Mouse (Mus musculus): Measurements from ENCODE around the gene Gys1. TPM values are rescaled to one million over a fixed set of nuclear protein-coding genes. Genes with fewer than 3 reads are reported as not detected.
"Not testable (repeated sequence)": the region's sequence is repeated elsewhere in the genome, so short reads cannot be mapped to it uniquely, and the experiment has no call there.

Gene Gys1
- polyA plus RNA-seq, 1 experiment from 2014 or later, result 37.0 TPM

DNA sequence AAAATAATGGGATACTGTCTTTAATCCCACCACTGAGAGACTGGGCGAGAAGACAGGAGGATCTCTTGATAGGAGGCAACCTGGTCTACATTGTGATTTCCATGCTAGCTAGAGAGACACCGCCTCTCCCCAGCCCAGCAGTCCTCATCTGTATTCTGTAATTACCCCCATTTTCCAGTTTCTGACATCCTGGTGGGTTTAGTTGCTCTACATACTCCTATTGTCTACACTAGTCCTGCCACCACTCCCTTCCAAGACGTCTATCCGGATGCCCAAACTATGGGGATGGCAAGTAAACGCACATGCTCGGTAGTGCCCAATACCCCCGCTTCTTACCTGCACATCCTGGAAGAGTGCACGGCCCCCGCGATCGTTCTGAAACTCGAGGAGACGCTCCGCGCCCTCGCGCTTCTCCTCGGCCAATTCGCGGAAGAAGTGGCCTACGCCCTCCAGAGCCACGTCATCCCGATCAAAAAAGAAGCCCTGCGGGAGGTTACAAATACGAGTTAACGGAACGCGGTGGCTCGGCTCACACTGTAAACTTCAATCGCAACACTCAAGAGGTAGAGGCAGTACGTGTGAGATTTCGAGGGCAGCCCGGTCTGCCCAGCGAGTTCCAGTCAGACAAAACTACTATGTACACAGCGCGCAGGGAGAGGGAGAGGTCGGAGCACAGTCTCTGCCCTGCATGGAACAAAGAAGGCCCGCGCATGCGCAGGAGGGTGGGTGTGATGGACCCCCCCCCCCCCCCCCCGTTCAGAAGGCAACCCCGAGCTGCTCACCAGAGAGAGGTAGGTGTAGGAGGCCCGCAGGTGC, 24.3 kb downstream of the Gys1 start:
- Histone ChIP-seq H3K4me3 (ENCODE audit: low read depth, low read length) (peak overlapping the region; percentile 82), H3K27me3 (ENCODE audit: control insufficient read depth, insufficient read depth, low read length) (no peaks in the 10 kb centered on the region), H3K27ac (ENCODE audit: low read depth, low read length) (peak overlapping the region; percentile 89), H3K9ac (ENCODE audit: low read length) (peak overlapping the region; percentile 92), H3K4me2 (ENCODE audit: low read depth, low read length, severe bottlenecking) (peak overlapping the region; percentile 81), H3K36me3 (ENCODE audit: control insufficient read depth, insufficient read depth, low read length) (peaks cover 8% of the 10 kb centered on the region; the same call in 1 of the 2 replicates), H3K4me1 (replicated peaks; ENCODE audit: control insufficient read depth, insufficient read depth, low read length) (peaks cover 10% of the 10 kb centered on the region; the same call in 1 of the 2 replicates), H3K9me3 (ENCODE audit: control insufficient read depth, low read length) (no peaks in the 10 kb centered on the region)
- ATAC-seq (replicated peaks; ENCODE audit: low FRiP score) (peak; percentile 74), DNase-seq (ENCODE audit: low spot score) (peak; percentile 94)
- under 1% methylated on average over 42 of the region's 43 CpGs for WGBS

DNA sequence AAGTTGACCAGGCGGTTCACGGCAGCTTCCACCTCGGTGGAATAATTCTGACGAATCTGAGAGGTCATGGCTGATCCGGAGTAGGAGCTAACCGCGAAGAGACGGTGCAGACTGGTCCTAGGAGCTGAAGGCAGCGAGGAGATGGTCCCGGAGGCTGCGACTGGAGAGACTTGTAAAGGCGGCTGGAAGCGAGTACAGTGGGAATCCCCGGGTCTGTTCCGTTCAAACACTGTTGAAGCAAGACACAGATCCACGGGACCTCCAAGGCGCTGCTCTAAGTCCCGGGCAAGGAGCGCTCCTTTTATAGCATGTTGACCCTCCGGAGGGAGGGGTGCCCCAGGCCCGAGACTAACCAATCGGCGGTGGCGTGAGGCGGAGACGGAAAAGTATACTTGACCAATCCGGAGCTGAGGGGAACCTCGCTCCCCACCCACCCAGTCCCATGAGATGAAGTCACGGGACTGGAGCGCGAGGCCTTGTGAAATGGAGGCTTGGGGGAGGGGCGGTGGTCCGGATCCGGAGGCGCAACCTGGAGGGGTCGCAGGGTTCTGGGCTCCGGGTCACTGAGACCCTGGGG, 25.0 kb downstream of the Gys1 start, which contains the start of gene Ftl1:
TSS of gene Ftl1 (minus strand) at position 321 of the 577 bp plus-strand sequence.
- not testable (repeated sequence) for H3K9me3 ChIP-seq (ENCODE audit: control insufficient read depth, low read length); H3K4me1 ChIP-seq (replicated peaks; ENCODE audit: control insufficient read depth, insufficient read depth, low read length); H3K27me3 ChIP-seq (ENCODE audit: control insufficient read depth, insufficient read depth, low read length); H3K36me3 ChIP-seq (ENCODE audit: control insufficient read depth, insufficient read depth, low read length)
- WGBS, result under 1% methylated on average over 28 of the region's 37 CpGs
- DNase-seq (ENCODE audit: low spot score) (peak; percentile 99), ATAC-seq (replicated peaks; ENCODE audit: low FRiP score) (peak; percentile 97)
- peak within 1 kb of the TSS; percentile 81 for H3K4me2 ChIP-seq (ENCODE audit: low read depth, low read length, severe bottlenecking)
- peak within 1 kb of the TSS; percentile 82 for H3K4me3 ChIP-seq (ENCODE audit: low read depth, low read length)
- peak within 1 kb of the TSS; percentile 89 for H3K27ac ChIP-seq (ENCODE audit: low read depth, low read length)
- H3K9ac ChIP-seq (ENCODE audit: low read length), result peak within 1 kb of the TSS; percentile 92

DNA sequence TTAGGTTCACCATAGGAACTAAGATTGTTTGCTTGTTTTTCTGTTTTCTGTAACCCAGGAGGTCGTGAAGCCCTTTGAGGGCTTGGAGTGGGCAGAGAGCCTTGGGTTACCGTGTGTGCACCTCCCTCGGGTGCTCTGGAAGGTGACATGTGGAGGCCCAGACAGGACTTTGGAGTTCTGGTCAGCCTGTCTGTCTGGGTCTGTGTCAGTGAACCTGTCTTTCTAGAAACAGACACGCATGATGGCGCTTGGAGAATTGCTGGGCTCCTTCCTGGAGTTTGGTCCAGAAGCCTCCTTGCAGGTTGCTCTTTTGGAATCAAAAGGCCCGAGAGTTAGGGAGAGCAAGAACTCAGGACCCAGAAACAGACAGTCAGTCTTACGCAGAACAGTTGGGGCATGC, 25.7 kb downstream of the Gys1 start:
- DNase-seq (ENCODE audit: low spot score) (no peak), ATAC-seq (replicated peaks; ENCODE audit: low FRiP score) (no peak)
- peak overlapping the region; percentile 40 for H3K9ac ChIP-seq (ENCODE audit: low read length)
- no peaks in the 10 kb centered on the region for H3K27me3 ChIP-seq (ENCODE audit: control insufficient read depth, insufficient read depth, low read length)
- H3K9me3 ChIP-seq (ENCODE audit: control insufficient read depth, low read length), result no peaks in the 10 kb centered on the region
- H3K4me3 ChIP-seq (ENCODE audit: low read depth, low read length), result peak overlapping the region; percentile 82
- peaks cover 10% of the 10 kb centered on the region; the same call in 1 of the 2 replicates for H3K4me1 ChIP-seq (replicated peaks; ENCODE audit: control insufficient read depth, insufficient read depth, low read length)
- WGBS, result 73% methylated on average over 7 of the region's 7 CpGs
- peaks cover 10% of the 10 kb centered on the region; the same call in 1 of the 2 replicates for H3K36me3 ChIP-seq (ENCODE audit: control insufficient read depth, insufficient read depth, low read length)
- H3K4me2 ChIP-seq (ENCODE audit: low read depth, low read length, severe bottlenecking), result peak overlapping the region; percentile 43
- H3K27ac ChIP-seq (ENCODE audit: low read depth, low read length), result peak overlapping the region; percentile 57

DNA sequence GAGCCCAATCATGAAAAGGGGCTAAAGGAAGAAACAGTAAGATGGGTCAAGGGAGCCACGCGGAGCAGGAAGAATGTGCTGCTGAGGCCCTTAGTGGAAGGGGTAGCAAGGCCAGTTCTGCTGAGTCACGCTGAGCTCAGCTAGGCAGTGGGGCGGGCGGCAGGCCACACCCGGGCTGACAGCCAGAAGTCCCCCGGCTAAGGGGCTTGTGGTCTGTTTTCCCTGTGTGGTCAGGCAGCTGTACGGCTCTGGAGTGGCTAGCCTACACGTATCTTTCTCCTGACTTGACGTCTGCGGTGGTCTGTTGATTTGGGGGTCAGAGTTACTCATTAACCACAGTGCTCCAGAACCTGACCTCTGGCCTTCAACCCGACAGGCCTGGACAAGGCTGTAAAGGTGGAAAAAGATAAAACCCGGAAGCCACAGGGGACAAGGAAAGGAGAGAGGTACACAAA, 26.2 kb downstream of the Gys1 start:
- Histone ChIP-seq H3K4me3 (ENCODE audit: low read depth, low read length) (no peak overlapping the region), H3K9ac (ENCODE audit: low read length) (no peak overlapping the region), H3K36me3 (ENCODE audit: control insufficient read depth, insufficient read depth, low read length) (peaks cover 10% of the 10 kb centered on the region; the same call in 1 of the 2 replicates), H3K4me2 (ENCODE audit: low read depth, low read length, severe bottlenecking) (no peak overlapping the region), H3K27ac (ENCODE audit: low read depth, low read length) (peak overlapping the region; percentile 57), H3K27me3 (ENCODE audit: control insufficient read depth, insufficient read depth, low read length) (no peaks in the 10 kb centered on the region), H3K9me3 (ENCODE audit: control insufficient read depth, low read length) (no peaks in the 10 kb centered on the region), H3K4me1 (replicated peaks; ENCODE audit: control insufficient read depth, insufficient read depth, low read length) (peaks cover 13% of the 10 kb centered on the region)
- no peak for ATAC-seq (replicated peaks; ENCODE audit: low FRiP score)
- WGBS, result 54% methylated on average over 13 of the region's 13 CpGs
- DNase-seq (ENCODE audit: low spot score), result peak; percentile 71

DNA sequence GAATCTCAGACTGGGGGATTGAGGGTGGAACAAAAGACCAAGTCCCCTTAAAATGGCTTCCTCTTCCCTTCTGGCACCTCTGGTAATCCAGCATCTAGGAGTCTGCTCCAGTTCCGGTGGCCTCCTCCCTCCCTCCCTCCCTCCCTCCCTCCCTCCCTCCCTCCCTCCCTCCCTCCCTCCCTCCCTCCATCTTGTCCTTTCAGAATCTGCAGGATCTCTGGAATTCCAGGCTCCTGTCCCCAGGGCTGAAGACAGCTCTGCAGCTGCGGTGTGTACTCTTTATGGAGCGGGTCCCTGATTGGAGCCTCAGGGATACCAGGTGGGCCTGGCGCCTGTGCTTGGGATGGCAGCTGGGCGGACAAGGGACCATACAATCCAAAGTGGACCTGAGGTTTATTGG, 26.7 kb downstream of the Gys1 start:
- Histone ChIP-seq H3K9me3 (ENCODE audit: control insufficient read depth, low read length) (no peaks in the 10 kb centered on the region), H3K27ac (ENCODE audit: low read depth, low read length) (peak overlapping the region; percentile 57; the same call in 1 of the 2 replicates), H3K4me2 (ENCODE audit: low read depth, low read length, severe bottlenecking) (no peak overlapping the region), H3K36me3 (ENCODE audit: control insufficient read depth, insufficient read depth, low read length) (peaks cover 10% of the 10 kb centered on the region; the same call in 1 of the 2 replicates), H3K27me3 (ENCODE audit: control insufficient read depth, insufficient read depth, low read length) (no peaks in the 10 kb centered on the region), H3K4me1 (replicated peaks; ENCODE audit: control insufficient read depth, insufficient read depth, low read length) (peaks cover 15% of the 10 kb centered on the region), H3K9ac (ENCODE audit: low read length) (no peak overlapping the region), H3K4me3 (ENCODE audit: low read depth, low read length) (no peak overlapping the region)
- 69% methylated on average over 5 of the region's 5 CpGs for WGBS
- no peak for ATAC-seq (replicated peaks; ENCODE audit: low FRiP score)
- DNase-seq (ENCODE audit: low spot score), result no peak

DNA sequence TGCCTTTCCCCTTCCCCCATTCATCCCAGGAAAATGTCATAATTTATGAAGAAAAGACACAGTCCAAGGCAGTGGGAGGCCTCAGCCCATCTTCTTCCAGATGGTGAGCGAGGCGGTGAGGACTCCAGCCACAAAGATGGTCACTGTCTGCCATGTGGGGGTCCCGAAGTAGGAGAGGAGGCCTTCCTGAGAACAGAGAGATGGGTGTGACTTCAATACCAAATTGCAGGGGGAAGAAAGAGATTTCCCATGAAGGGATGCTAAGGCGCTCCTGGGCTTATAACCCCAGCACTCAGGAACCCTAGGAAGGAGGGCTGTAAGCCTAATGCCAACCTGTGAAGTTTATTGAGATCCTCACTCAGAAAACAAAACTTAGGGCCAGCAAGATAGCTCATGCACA, 27.1 kb downstream of the Gys1 start:
- peaks cover 15% of the 10 kb centered on the region for H3K4me1 ChIP-seq (replicated peaks; ENCODE audit: control insufficient read depth, insufficient read depth, low read length)
- WGBS, result 91% methylated on average over 4 of the region's 4 CpGs

DNA sequence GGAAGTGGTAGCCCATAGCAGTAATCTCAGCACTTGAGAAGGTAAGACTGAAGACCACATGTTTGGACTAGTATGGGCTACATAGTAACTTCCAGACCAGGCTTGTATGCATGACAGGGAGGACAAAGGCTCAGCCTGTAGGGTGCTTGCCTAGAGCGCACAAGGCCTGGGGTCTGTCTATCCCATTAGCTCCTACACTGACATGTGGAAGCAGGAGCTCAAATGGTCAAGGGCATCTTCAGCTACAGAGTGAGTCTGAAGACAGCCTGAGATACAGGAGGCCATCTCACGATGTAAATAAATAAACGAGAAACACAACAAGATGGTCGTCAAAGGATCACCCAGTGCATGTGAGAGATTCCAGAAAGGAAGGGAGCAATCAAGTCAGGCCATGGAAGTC, 27.7 kb downstream of the Gys1 start:
- no peaks in the 10 kb centered on the region for H3K27me3 ChIP-seq (ENCODE audit: control insufficient read depth, insufficient read depth, low read length)
- no peak for DNase-seq (ENCODE audit: low spot score)
- 91% methylated on average over 4 of the region's 4 CpGs for WGBS
- no peak for ATAC-seq (replicated peaks; ENCODE audit: low FRiP score)
- H3K4me3 ChIP-seq (ENCODE audit: low read depth, low read length), result no peak overlapping the region
- no peak overlapping the region for H3K9ac ChIP-seq (ENCODE audit: low read length)
- H3K4me2 ChIP-seq (ENCODE audit: low read depth, low read length, severe bottlenecking), result no peak overlapping the region
- no peaks in the 10 kb centered on the region for H3K9me3 ChIP-seq (ENCODE audit: control insufficient read depth, low read length)
- H3K4me1 ChIP-seq (replicated peaks; ENCODE audit: control insufficient read depth, insufficient read depth, low read length), result peaks cover 17% of the 10 kb centered on the region
- no peak overlapping the region for H3K27ac ChIP-seq (ENCODE audit: low read depth, low read length)
- peaks cover 10% of the 10 kb centered on the region; the same call in 1 of the 2 replicates for H3K36me3 ChIP-seq (ENCODE audit: control insufficient read depth, insufficient read depth, low read length)

More for the DNA sequence above, 27.1 kb downstream of the Gys1 start:
- no peaks in the 10 kb centered on the region for H3K9me3 ChIP-seq (ENCODE audit: control insufficient read depth, low read length)
- ATAC-seq (replicated peaks; ENCODE audit: low FRiP score) (no peak), DNase-seq (ENCODE audit: low spot score) (no peak)
- H3K4me2 ChIP-seq (ENCODE audit: low read depth, low read length, severe bottlenecking), result no peak overlapping the region
- no peak overlapping the region for H3K9ac ChIP-seq (ENCODE audit: low read length)
- H3K27me3 ChIP-seq (ENCODE audit: control insufficient read depth, insufficient read depth, low read length), result no peaks in the 10 kb centered on the region
- H3K36me3 ChIP-seq (ENCODE audit: control insufficient read depth, insufficient read depth, low read length), result peaks cover 10% of the 10 kb centered on the region; the same call in 1 of the 2 replicates
- 0 out of 2 replicates have a peak overlapping the region, but pooled peaks have one; percentile 31 for H3K27ac ChIP-seq (ENCODE audit: low read depth, low read length)
- H3K4me3 ChIP-seq (ENCODE audit: low read depth, low read length), result no peak overlapping the region

DNA sequence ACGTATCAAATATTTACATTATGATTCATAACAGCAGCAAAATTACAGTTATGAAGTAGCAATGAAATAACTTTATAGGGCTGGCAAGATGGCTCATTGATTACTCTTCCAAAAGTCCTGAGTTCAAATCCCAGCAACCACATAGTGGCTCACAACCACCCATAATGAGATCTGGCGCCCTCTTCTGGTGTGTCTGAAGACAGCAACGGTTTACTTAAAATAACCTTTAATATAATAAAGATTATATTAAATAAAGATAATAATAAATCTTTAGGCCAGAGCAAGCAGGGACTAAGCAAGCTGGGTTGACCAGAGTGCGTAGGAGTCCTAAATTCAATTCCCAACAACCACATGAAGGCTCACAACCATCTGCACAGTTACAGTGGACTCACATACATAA, 28.2 kb downstream of the Gys1 start:
- not testable (repeated sequence) for H3K27me3 ChIP-seq (ENCODE audit: control insufficient read depth, insufficient read depth, low read length); H3K9ac ChIP-seq (ENCODE audit: low read length); ATAC-seq (replicated peaks; ENCODE audit: low FRiP score); H3K4me2 ChIP-seq (ENCODE audit: low read depth, low read length, severe bottlenecking); DNase-seq (ENCODE audit: low spot score); H3K27ac ChIP-seq (ENCODE audit: low read depth, low read length); H3K9me3 ChIP-seq (ENCODE audit: control insufficient read depth, low read length); H3K4me3 ChIP-seq (ENCODE audit: low read depth, low read length)
- Histone ChIP-seq H3K4me1 (replicated peaks; ENCODE audit: control insufficient read depth, insufficient read depth, low read length) (peaks cover 17% of the 10 kb centered on the region), H3K36me3 (ENCODE audit: control insufficient read depth, insufficient read depth, low read length) (peaks cover 10% of the 10 kb centered on the region; the same call in 1 of the 2 replicates)
- WGBS, result 82% methylated on average over 4 of the region's 4 CpGs

Measured in forebrain, embryonic 11.5 days (tissue).